Comparison of ENCODE assay signal across 10 mouse cellular contexts in genomic region chr13:110704261-110704660, GRCm38 (mm10).
DNase-seq lines count a peak whose midpoint lies in the region; ATAC-seq and TF ChIP-seq lines count a peak whose summit lies in the region.
"Had no signal": no experiment of that assay in that cellular context is flagged by ENCODE, and none has a peak within 500 bp of the region (broad histone marks: within the 10 kb centered on the region; RNA-seq: fewer than 3 reads in every experiment).

No protein-coding gene starts in this region.

- 58% methylated on average over 2 of the region's 2 CpGs for WGBS in heart, embryonic 12.5 days
- WGBS in thymus, adult 2 months = 90% methylated on average over 2 of the region's 2 CpGs

- peaks cover 4% of the 10 kb centered on the region; the same call in 1 of the 2 replicates for H3K4me1 ChIP-seq in heart, embryonic 12.5 days (replicated peaks)
- H3K4me1 ChIP-seq in thymus, adult 2 months (replicated peaks; ENCODE audit: control insufficient read depth, insufficient read depth, low read length) = no peaks in the 10 kb centered on the region
- H3K4me1 ChIP-seq: hindbrain, embryonic 12.5 days; limb, embryonic 13.5 days had no signal

- peak; percentile 63 to 65 for DNase-seq in heart, adult 18-20 months
- peak; percentile 46 for DNase-seq in 3T3-L1 (ENCODE audit: low read depth, low spot score)
- DNase-seq in cerebellum, adult 8-10 months = peak; percentile 11
- peak; percentile 19 to 75 for DNase-seq in layer of hippocampus, adult 18-20 months (ENCODE audit: low spot score in 2 of 2)
- no peak for DNase-seq in thymus, adult 2 months
- no peak for DNase-seq in gastrocnemius, adult 8-10 months (ENCODE audit: low spot score in 2 of 2)
- no peak for DNase-seq in gastrocnemius, postnatal 14 days

- no peak overlapping the region for H3K9ac ChIP-seq in heart, embryonic 12.5 days
- H3K9ac ChIP-seq: hindbrain, embryonic 12.5 days; limb, embryonic 13.5 days had no signal

- no peak for ATAC-seq in heart, embryonic 12.5 days (ENCODE audit: insufficient number of reproducible peaks, low FRiP score)

- no peaks in the 10 kb centered on the region for H3K9me3 ChIP-seq in heart, embryonic 12.5 days (replicated peaks)
- H3K9me3 ChIP-seq: hindbrain, embryonic 12.5 days; limb, embryonic 13.5 days had no signal

- no peaks in the 10 kb centered on the region for H3K36me3 ChIP-seq in heart, embryonic 12.5 days
- H3K36me3 ChIP-seq in thymus, adult 2 months (ENCODE audit: control insufficient read depth, insufficient read depth, low read length) = no peaks in the 10 kb centered on the region
- H3K36me3 ChIP-seq: hindbrain, embryonic 12.5 days; limb, embryonic 13.5 days had no signal

- no peak overlapping the region for H3K4me3 ChIP-seq in heart, embryonic 12.5 days
- no peak overlapping the region for H3K4me3 ChIP-seq in thymus, adult 2 months (ENCODE audit: control insufficient read depth, insufficient read depth, low read length)
- H3K4me3 ChIP-seq: hindbrain, embryonic 12.5 days; limb, embryonic 13.5 days had no signal

- TF ChIP-seq POLR2A in thymus, adult 2 months (IDR thresholded peaks at IDR 0.05; ENCODE audit: control insufficient read depth, extremely low read depth, insufficient read depth, low read length, poor library complexity) = no peak

- H3K27me3 ChIP-seq in heart, embryonic 12.5 days (replicated peaks) = no peaks in the 10 kb centered on the region
- H3K27me3 ChIP-seq in thymus, adult 2 months (ENCODE audit: control insufficient read depth, insufficient read depth, low read length) = no peaks in the 10 kb centered on the region
- H3K27me3 ChIP-seq: hindbrain, embryonic 12.5 days; limb, embryonic 13.5 days had no signal

- no peak for TF ChIP-seq CTCF in thymus, adult 2 months (IDR thresholded peaks at IDR 0.05; ENCODE audit: borderline replicate concordance, control insufficient read depth, extremely low read depth, insufficient read depth, low read length, poor library complexity)

- intact Hi-C loops in gastrocnemius, postnatal 14 days (cut with DNase I; ENCODE audit: low total_unique reads) = no loop called here

- H3K4me2 ChIP-seq in heart, embryonic 12.5 days = no peak overlapping the region
- H3K4me2 ChIP-seq: hindbrain, embryonic 12.5 days; limb, embryonic 13.5 days had no signal

- no peak overlapping the region for H3K27ac ChIP-seq in heart, embryonic 12.5 days (ENCODE audit: poor library complexity, severe bottlenecking)
- H3K27ac ChIP-seq in thymus, adult 2 months (ENCODE audit: control insufficient read depth, insufficient read depth, low read length) = no peak overlapping the region
- H3K27ac ChIP-seq: hindbrain, embryonic 12.5 days; limb, embryonic 13.5 days had no signal

Comparison
In these comparisons a context has a peak if more than half of its experiments do, and no peak if none do; other contexts are left out.
1. DNase-seq: peak in heart, adult 18-20 months (2 of 2), 3T3-L1 (single experiment), cerebellum, adult 8-10 months (single experiment) and layer of hippocampus, adult 18-20 months (2 of 2); none in thymus, adult 2 months (single experiment), gastrocnemius, adult 8-10 months (0 of 2) and gastrocnemius, postnatal 14 days (single experiment).